Mouse (Mus musculus) liver, embryonic 15.5 days (tissue): ENCODE results near the gene Adcy5. TPM values are rescaled to one million over a fixed set of nuclear protein-coding genes. Genes with fewer than 3 reads are reported as not detected.

ENCODE experiments used
- ATAC-seq: fragments of 200-750 bp; cut with Nextera tagmentation; 2 replicates; pipeline ENCODE4 v1.8.0; 2017; ENCODE audit warnings: moderate number of reproducible peaks, mild to moderate bottlenecking, moderate library complexity; ENCODE audit not compliant: insufficient read depth
- H3K27ac ChIP-seq: fragments of 300-500 bp; sonication (generic); replicated peaks from 2 replicates; pipeline ENCODE4 v1.5.1; 2015; ENCODE audit warnings: mild to moderate bottlenecking, inconsistent platforms
- H3K27me3 ChIP-seq: fragments of 300-500 bp; sonication (generic); 2 replicates; pipeline ENCODE4 v1.6.1; 2015; ENCODE audit warnings: mild to moderate bottlenecking, inconsistent platforms
- H3K36me3 ChIP-seq: fragments of 300-500 bp; sonication (generic); replicated peaks from 2 replicates; pipeline ENCODE4 v1.6.1; 2015; ENCODE audit warnings: moderate library complexity, mild to moderate bottlenecking, inconsistent platforms
- H3K4me1 ChIP-seq: fragments of 300-500 bp; sonication (generic); replicated peaks from 2 replicates; pipeline ENCODE4 v1.6.1; 2015; ENCODE audit warnings: inconsistent platforms
- H3K4me2 ChIP-seq: fragments of 300-500 bp; sonication (generic); 2 replicates; pipeline ENCODE4 v1.6.1; 2015; ENCODE audit warnings: moderate library complexity, mild to moderate bottlenecking, inconsistent platforms
- H3K4me3 ChIP-seq: fragments of 300-500 bp; sonication (generic); replicated peaks from 2 replicates; pipeline ENCODE4 v1.5.1; 2015; ENCODE audit warnings: mild to moderate bottlenecking, inconsistent platforms
- H3K9ac ChIP-seq: fragments of 300-500 bp; sonication (generic); 2 replicates; pipeline ENCODE4 v1.6.1; 2015; ENCODE audit warnings: moderate library complexity, mild to moderate bottlenecking, inconsistent platforms
- H3K9me3 ChIP-seq: fragments of 300-500 bp; sonication (generic); replicated peaks from 2 replicates; pipeline ENCODE4 v1.6.1; 2016; ENCODE audit warnings: inconsistent platforms
- WGBS: fragments of 180-500 bp; shearing (Covaris S2); methylation state at CpG from one replicate; pipeline ENCODE4 v1.1.7; 2015; ENCODE audit warnings: mixed read lengths; ENCODE audit not compliant: insufficient replicate concordance; 5-methylcytosine and 5-hydroxymethylcytosine counted together
- polyA plus RNA-seq: library from polyadenylated mRNA; unstranded; fragments of >200 nt; fragmentation: Nextera tagmentation; extraction: Ambion mirVana; gene quantifications from 2 replicates; pipeline ENCODE4 v1.2.1, GENCODE M21; 2015

The Adcy5 gene
- polyA plus RNA-seq, 1 experiment from 2014 or later = 0.20 TPM

DNA sequence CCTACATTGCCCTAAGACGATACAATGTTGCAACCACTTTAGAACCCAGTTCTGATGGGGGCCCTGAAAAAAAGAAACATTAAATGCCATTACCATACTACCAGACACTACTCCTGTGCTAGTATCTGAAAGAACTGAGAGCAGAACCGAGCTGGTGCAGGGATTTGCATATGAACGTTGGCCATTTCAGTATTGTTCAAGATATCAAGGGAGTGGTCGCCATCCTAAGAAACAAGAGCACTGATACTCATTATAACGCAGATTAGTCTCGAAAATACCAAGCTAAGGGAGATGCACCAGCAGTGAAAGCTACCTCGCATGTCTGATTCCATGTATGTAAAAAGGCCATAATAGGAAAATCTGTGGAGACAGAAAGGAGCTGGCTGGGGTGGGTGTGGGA, 82.4 kb downstream of the Adcy5 start:
- ATAC-seq = no peak
- Histone ChIP-seq H3K27me3 (no peaks in the 10 kb centered on the region), H3K4me3 (no peak overlapping the region), H3K4me1 (no peaks in the 10 kb centered on the region), H3K36me3 (no peaks in the 10 kb centered on the region), H3K4me2 (no peak overlapping the region), H3K27ac (no peak overlapping the region), H3K9ac (no peak overlapping the region), H3K9me3 (no peaks in the 10 kb centered on the region)
- WGBS = 62% methylated on average over 7 of the region's 7 CpGs

DNA sequence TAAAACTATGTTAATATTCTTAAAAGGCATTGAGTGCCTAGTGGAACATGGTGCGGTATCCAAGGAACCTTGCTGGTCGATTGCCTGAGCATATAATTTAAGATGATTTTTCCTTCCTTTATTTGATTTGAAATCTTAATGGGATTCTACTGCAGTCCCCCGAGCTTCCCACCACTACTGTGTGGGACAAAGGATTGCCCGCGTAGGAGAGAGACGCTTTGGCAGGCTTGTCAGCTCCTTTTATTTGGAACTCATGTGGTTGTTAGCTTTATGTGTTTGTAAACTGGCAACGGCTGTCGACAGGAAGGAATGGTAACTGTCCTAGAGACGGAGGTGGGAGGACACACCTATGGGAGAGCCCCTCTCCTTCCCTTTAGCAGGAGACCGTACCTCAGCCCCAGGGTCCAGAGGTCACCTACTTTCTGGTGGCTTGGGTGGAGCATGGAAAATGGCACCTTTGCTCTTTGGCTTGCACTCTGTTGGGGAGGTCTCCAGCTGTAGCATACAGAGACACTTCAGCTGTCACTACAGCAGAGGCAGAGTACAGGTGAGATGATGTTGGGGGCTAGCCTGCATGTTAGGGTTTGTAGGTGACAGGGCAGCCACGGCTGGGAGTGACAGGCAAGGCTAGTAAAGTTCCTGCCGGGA, 84.8 kb downstream of the Adcy5 start:
- H3K4me3 ChIP-seq = no peak overlapping the region
- no peaks in the 10 kb centered on the region for H3K36me3 ChIP-seq
- WGBS = 53% methylated on average over 12 of the region's 12 CpGs
- no peaks in the 10 kb centered on the region for H3K4me1 ChIP-seq
- H3K9me3 ChIP-seq = no peaks in the 10 kb centered on the region
- no peaks in the 10 kb centered on the region for H3K27me3 ChIP-seq
- ATAC-seq = no peak
- no peak overlapping the region for H3K9ac ChIP-seq
- no peak overlapping the region for H3K4me2 ChIP-seq
- H3K27ac ChIP-seq = no peak overlapping the region

DNA sequence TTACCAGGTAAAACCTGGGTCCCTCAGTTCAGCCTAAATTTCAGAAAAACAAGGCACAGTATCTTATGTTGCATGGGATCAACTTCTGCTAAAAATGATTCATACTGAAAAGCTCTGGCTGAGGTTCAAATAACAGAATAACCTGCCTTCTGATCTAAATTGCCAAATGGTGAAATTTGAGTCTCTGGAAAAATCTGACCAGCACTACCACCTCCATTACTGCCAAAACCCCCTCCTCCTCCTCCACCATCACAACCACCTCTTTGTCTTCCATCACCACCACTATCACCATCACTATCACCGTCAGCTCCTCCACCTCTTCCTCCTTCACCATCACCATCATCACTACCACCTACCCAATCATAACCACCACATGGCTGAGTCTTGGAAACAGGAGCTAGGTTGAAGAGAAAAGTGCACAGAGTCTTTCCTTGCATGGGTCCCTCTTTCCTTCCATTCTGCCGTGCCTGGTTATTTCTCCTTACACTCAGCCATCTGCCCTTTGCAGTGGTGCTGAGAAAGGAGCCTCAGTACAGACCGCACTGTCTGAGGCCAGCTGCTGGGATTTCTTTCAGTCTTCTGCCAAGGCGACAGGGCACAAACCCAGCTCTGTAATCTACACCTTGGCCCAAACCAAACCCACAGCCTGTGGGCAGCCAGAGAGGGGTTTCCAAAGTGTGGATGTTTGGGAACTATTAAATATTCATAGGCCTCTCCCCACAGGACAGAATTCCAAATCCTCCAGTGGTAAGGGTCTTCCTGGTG, 85.5 kb downstream of the Adcy5 start:
- ATAC-seq = no peak
- Histone ChIP-seq H3K4me3 (no peak overlapping the region), H3K27ac (no peak overlapping the region), H3K27me3 (no peaks in the 10 kb centered on the region), H3K36me3 (no peaks in the 10 kb centered on the region), H3K9me3 (no peaks in the 10 kb centered on the region), H3K4me1 (no peaks in the 10 kb centered on the region), H3K4me2 (no peak overlapping the region), H3K9ac (no peak overlapping the region)
- 50% methylated on average over 4 of the region's 4 CpGs for WGBS

DNA sequence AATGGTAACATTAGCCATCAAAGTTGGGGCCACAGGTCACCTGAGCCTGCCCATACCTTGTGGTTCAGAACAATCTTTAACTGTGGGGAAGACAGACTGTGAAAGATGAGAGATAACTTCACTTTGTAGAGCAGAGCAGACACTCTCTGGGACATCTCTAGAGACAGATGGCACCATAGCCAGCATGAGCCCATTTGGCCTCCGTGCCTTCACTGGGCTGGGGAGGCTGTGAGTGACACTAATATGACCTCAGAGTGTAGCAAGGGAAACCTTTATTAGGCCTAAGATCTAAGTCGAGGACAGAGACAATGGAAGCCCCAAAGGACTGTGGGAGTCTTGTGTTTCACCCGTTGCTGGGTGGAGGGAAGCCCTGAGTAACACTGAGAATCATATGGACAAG, 92.7 kb downstream of the Adcy5 start:
- no peaks in the 10 kb centered on the region for H3K27me3 ChIP-seq
- no peak for ATAC-seq
- no peak overlapping the region for H3K4me3 ChIP-seq
- no peaks in the 10 kb centered on the region for H3K9me3 ChIP-seq
- no peaks in the 10 kb centered on the region for H3K36me3 ChIP-seq
- H3K9ac ChIP-seq = no peak overlapping the region
- 46% methylated on average over 3 of the region's 3 CpGs for WGBS
- H3K4me1 ChIP-seq = no peaks in the 10 kb centered on the region
- H3K27ac ChIP-seq = no peak overlapping the region
- H3K4me2 ChIP-seq = no peak overlapping the region

DNA sequence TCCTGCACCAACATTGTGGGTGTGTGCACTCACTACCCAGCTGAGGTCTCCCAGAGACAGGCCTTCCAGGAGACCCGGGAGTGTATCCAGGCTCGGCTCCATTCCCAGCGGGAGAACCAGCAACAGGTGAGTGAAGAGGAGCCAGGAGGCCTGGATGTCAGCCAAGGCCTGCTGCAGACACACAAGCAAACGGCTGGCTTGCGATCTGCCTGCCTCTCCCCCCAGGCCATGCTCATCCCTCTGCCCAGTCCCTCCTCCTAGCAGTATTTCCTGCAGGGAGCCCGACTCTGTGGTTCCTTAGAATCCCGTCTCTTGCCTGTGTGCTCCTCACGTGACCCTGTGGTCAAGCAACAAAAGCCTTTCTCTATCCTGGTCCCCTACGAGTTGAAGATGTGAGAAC, 94.1 kb downstream of the Adcy5 start:
- no peak overlapping the region for H3K27ac ChIP-seq
- no peak overlapping the region for H3K4me2 ChIP-seq
- WGBS = 32% methylated on average over 9 of the region's 9 CpGs
- ATAC-seq = no peak
- no peaks in the 10 kb centered on the region for H3K27me3 ChIP-seq
- no peaks in the 10 kb centered on the region for H3K4me1 ChIP-seq
- H3K9ac ChIP-seq = no peak overlapping the region
- H3K9me3 ChIP-seq = no peaks in the 10 kb centered on the region
- H3K36me3 ChIP-seq = no peaks in the 10 kb centered on the region
- no peak overlapping the region for H3K4me3 ChIP-seq

DNA sequence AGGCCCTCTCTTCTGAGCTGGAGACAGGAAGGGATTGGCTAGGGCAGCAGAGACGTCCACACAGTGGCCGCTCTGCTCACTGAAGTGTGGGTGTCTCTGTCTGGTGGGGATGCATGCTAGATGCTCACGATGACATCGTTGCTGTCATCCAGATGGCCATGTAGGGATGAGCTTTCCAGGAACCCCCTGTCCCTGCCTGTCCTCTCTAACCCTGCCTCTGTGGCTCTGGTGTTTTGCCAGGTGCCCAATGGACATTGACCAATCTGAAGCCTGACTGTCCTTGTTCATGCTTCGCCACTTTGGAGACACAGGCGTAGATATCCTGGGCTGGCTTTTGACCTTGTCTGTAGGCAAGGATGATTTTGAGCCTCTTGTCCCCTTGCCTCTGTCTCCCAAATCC, 95.1 kb downstream of the Adcy5 start:
- H3K4me3 ChIP-seq = no peak overlapping the region
- no peak overlapping the region for H3K27ac ChIP-seq
- H3K9ac ChIP-seq = no peak overlapping the region
- H3K36me3 ChIP-seq = no peaks in the 10 kb centered on the region
- H3K27me3 ChIP-seq = no peaks in the 10 kb centered on the region
- H3K9me3 ChIP-seq = no peaks in the 10 kb centered on the region
- H3K4me1 ChIP-seq = no peaks in the 10 kb centered on the region
- no peak overlapping the region for H3K4me2 ChIP-seq
- 63% methylated on average over 6 of the region's 6 CpGs for WGBS
- ATAC-seq = no peak

DNA sequence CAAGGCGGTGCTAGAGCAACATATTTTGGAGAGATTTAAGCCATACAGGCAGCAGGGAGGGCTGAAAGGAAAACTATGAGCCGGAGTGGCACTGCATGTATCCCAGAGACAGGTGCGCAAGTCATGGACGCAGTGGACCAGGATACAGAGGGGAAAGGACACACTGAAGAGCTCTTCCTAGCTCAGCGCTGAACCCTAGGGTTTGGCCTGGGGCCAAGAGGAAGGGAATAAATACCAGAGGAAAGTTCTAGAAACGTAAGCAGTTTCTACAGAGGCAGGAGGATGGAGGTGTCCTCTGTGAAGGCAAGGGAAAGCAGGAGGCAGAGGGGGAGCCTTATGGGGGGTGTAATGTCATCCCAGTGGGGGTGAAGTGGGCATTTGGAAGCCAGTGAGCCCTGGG, 97.0 kb downstream of the Adcy5 start:
- H3K27me3 ChIP-seq = no peaks in the 10 kb centered on the region
- no peak overlapping the region for H3K27ac ChIP-seq
- H3K36me3 ChIP-seq = no peaks in the 10 kb centered on the region
- no peaks in the 10 kb centered on the region for H3K9me3 ChIP-seq
- no peak overlapping the region for H3K4me3 ChIP-seq
- no peak overlapping the region for H3K4me2 ChIP-seq
- H3K4me1 ChIP-seq = no peaks in the 10 kb centered on the region
- no peak for ATAC-seq
- WGBS = 66% methylated on average over 6 of the region's 6 CpGs
- no peak overlapping the region for H3K9ac ChIP-seq

DNA sequence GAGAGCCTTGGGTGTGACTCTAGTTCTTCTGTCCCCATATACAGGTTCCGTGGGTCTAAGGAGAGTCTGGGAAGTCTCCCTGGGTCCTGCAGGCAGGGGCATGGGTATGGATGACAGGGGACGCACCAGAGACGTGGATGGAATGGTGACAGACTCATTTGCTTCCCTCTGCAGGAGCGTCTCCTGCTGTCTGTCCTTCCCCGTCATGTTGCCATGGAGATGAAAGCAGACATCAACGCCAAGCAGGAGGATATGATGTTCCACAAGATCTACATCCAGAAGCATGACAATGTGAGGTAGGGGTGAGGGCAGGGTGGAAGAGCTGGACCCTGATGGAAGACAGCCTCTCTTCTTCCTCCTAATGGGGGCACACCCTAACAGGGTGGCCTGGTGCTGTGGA, 98.3 kb downstream of the Adcy5 start:
- no peak overlapping the region for H3K4me2 ChIP-seq
- 49% methylated on average over 6 of the region's 6 CpGs for WGBS
- H3K27me3 ChIP-seq = no peaks in the 10 kb centered on the region
- no peaks in the 10 kb centered on the region for H3K36me3 ChIP-seq
- H3K9ac ChIP-seq = no peak overlapping the region
- no peaks in the 10 kb centered on the region for H3K9me3 ChIP-seq
- H3K27ac ChIP-seq = no peak overlapping the region
- no peak for ATAC-seq
- no peak overlapping the region for H3K4me3 ChIP-seq
- no peaks in the 10 kb centered on the region for H3K4me1 ChIP-seq

DNA sequence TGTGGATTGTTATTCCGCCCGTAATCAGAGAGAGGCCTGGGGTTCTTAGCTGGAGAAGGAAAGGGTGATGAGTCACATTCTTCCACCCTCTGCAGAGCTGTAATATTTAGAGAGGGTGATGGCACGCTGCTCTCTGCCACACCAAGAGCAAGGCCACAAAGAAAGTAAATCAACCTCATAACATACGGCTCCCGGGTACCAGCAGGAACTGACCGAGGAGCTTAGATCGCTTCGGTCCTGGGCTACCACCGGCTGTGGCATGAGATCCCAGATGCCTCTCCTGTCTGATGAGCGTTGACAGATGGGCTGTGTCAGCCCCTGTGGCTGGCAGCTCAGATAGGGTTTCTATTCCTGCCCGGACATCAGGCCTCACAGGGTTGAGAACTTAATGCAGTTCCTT, 101.3 kb downstream of the Adcy5 start:
- 64% methylated on average over 11 of the region's 11 CpGs for WGBS
- Histone ChIP-seq H3K36me3 (no peaks in the 10 kb centered on the region), H3K27me3 (no peaks in the 10 kb centered on the region), H3K4me3 (no peak overlapping the region), H3K4me1 (no peaks in the 10 kb centered on the region), H3K4me2 (no peak overlapping the region), H3K27ac (no peak overlapping the region), H3K9ac (no peak overlapping the region), H3K9me3 (no peaks in the 10 kb centered on the region)
- no peak for ATAC-seq

DNA sequence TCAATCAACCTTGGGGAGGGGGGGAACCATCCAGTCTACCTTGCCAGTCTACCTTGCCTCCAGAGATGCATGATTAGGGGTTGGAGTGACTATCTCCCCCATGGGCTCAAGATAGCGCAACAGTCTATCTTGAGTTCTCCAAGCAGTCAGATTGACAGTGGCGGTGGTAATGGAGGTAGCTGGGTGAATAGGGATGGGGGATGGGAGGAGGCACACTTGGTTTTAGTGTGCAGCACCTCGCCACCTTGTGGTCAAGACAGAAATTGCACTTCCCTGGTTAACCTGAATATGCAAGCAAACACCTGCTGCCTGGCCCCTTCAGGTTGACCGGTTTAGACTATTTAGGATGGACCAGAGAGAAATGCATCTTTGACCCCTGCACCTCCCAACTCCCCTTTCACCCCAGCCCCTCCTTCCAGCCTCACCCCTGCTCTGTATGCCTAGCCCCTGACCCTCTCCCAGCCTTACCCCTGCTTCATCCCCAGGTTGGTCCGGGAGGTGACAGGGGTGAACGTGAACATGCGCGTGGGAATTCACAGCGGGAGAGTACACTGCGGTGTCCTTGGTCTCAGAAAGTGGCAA, 115.8 kb downstream of the Adcy5 start:
- Histone ChIP-seq H3K27ac (no peak overlapping the region), H3K4me3 (no peak overlapping the region), H3K9me3 (no peaks in the 10 kb centered on the region), H3K4me1 (no peaks in the 10 kb centered on the region), H3K9ac (no peak overlapping the region), H3K4me2 (no peak overlapping the region), H3K36me3 (no peaks in the 10 kb centered on the region), H3K27me3 (peaks cover 10% of the 10 kb centered on the region)
- WGBS = 37% methylated on average over 10 of the region's 10 CpGs
- ATAC-seq = no peak

DNA sequence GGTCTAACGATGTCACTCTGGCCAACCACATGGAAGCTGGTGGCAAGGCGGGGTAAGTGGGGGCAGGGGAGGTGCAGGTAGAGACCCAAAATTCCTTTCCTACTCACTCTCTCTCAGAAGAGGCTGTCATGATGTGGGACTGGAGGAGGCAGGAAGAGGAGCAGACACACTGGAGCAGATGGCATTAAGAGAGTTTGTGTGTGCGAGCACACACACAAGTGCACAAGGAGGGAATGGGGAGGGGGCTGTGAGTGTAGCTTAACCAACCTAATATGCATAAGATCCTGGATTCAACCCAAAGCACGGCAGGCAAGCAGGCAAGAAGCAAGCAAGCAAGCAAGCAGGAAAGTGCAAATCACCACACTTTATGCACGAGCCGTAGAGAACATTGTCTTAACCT, 116.3 kb downstream of the Adcy5 start:
- 64% methylated on average over 6 of the region's 6 CpGs for WGBS
- no peaks in the 10 kb centered on the region for H3K9me3 ChIP-seq
- no peak for ATAC-seq
- no peak overlapping the region for H3K9ac ChIP-seq
- no peaks in the 10 kb centered on the region for H3K4me1 ChIP-seq
- no peak overlapping the region for H3K4me3 ChIP-seq
- no peak overlapping the region for H3K27ac ChIP-seq
- H3K4me2 ChIP-seq = no peak overlapping the region
- H3K36me3 ChIP-seq = no peaks in the 10 kb centered on the region
- peaks cover 12% of the 10 kb centered on the region for H3K27me3 ChIP-seq
